Mouse (Mus musculus) gonadal fat pad, adult 2 months (tissue): ENCODE results near the gene Tns3. TPM values are rescaled to one million over a fixed set of nuclear protein-coding genes. Genes with fewer than 3 reads are reported as not detected.

Source experiments
- DNase-seq: peaks from one replicate; pipeline ENCODE4 v3.0.0-alpha.2; 2012; ENCODE audit warnings: low read depth
- polyA plus RNA-seq: library from polyadenylated mRNA; depleted of rRNA; stranded (reverse); fragments of >200 nt; gene quantifications from 2 replicates; pipeline ENCODE4 v1.2.3, GENCODE M21; 2012

Gene Tns3
- polyA plus RNA-seq, 1 experiment, result 31.2 TPM

- no peak for DNase-seq
Measured at GRCm38 (mm10) chr11:8680650-8681049, 16.3 kb upstream of the Tns3 start.

GRCm38 (mm10) chr11:8679221-8679620 lies 14.9 kb upstream of the Tns3 start:
- DNase-seq, result no peak

- no peak for DNase-seq
Measured at GRCm38 (mm10) chr11:8678260-8678995, 14.1 kb upstream of the Tns3 start.

- no peak for DNase-seq
Measured at GRCm38 (mm10) chr11:8675701-8676474, 11.6 kb upstream of the Tns3 start.

- DNase-seq, result no peak
Measured at GRCm38 (mm10) chr11:8674549-8675149, 10.3 kb upstream of the Tns3 start.

- DNase-seq, result no peak
Measured at GRCm38 (mm10) chr11:8671698-8672097, 7.4 kb upstream of the Tns3 start.

- DNase-seq, result no peak
Measured at GRCm38 (mm10) chr11:8669138-8669537, 4.8 kb upstream of the Tns3 start.

GRCm38 (mm10) chr11:8664797-8665196 lies 462 bp upstream of the Tns3 start:
- no peak for DNase-seq

- DNase-seq, result no peak
Measured at GRCm38 (mm10) chr11:8663444-8664392, 617 bp downstream of the Tns3 start.

GRCm38 (mm10) chr11:8662706-8663429 lies 1.5 kb downstream of the Tns3 start:
- no peak for DNase-seq

- DNase-seq, result no peak
Measured at GRCm38 (mm10) chr11:8660951-8661350, 3.4 kb downstream of the Tns3 start.

- no peak for DNase-seq
Measured at GRCm38 (mm10) chr11:8659851-8660250, 4.5 kb downstream of the Tns3 start.

- no peak for DNase-seq
Measured at GRCm38 (mm10) chr11:8659061-8659460, 5.3 kb downstream of the Tns3 start.

GRCm38 (mm10) chr11:8657493-8657892 lies 6.8 kb downstream of the Tns3 start:
- DNase-seq, result no peak

- no peak for DNase-seq
Measured at GRCm38 (mm10) chr11:8656448-8657393, 7.6 kb downstream of the Tns3 start.

- no peak for DNase-seq
Measured at GRCm38 (mm10) chr11:8653800-8654295, 10.5 kb downstream of the Tns3 start.

GRCm38 (mm10) chr11:8652792-8653645 lies 11.3 kb downstream of the Tns3 start:
- no peak for DNase-seq

GRCm38 (mm10) chr11:8652116-8652714 lies 12.1 kb downstream of the Tns3 start:
- no peak for DNase-seq
